Mouse (Mus musculus): ENCODE measurements at regions not wholly inside any gene's neighbourhood (a gene's known extent, or its start where the extent isn't known, plus 50 kb on each side); places are given as distances from the start of the nearest gene placed in this dataset.

DNA sequence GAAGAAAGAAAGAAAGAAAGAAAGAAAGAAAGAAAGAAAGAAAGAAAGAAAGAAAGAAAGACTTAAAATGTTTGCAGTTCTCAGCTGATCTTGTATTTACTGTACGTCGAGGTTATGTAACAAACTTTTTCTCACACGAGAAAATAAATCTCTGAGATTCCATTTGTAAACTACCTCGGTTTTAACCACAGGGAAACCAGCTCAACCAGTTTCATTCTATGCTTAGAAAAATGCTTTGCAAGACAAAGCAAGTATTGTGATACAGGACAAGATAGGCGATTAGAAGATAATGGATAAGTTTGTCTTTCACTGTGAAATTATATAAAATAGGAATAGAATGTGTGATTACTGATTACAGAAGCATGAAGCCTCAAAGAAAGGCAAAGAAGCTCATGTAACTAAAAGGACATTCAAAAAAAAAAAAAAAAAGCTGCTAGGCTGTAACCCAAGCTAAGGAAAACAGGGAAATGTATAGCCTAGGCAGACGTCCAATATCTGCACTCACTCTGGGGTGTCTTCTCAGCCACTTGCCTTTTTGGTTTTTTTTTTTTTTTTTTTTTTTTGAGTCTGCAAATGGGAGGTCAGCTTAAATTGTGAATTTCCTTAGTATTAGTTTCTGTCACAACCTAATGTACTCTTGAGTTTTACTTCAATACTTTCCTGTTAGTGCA lies 368.3 kb downstream of the Efnb2 start:
- in situ Hi-C loops (cut with MboI, MseI): no loop called here

DNA sequence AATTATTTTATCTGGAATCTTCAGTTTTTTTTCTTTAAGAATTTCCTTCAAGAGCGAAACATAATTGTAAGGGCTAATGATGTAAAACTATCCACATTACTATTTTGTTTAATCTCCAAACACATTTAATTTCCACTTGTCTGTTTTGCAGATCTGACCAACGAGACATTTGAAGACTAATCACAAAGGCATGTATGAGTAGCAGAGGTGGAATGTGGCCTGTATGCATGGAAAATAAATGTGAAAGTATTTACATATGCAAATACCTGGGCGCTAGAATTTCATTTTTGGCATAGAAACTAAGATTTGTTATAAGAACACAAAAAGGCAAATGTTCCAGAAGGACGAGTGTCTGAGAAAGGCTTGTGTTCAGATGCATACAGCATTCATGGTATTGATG lies 375.2 kb downstream of the Efnb2 start:
- in situ Hi-C loops (cut with MboI, MseI): no loop called here

DNA sequence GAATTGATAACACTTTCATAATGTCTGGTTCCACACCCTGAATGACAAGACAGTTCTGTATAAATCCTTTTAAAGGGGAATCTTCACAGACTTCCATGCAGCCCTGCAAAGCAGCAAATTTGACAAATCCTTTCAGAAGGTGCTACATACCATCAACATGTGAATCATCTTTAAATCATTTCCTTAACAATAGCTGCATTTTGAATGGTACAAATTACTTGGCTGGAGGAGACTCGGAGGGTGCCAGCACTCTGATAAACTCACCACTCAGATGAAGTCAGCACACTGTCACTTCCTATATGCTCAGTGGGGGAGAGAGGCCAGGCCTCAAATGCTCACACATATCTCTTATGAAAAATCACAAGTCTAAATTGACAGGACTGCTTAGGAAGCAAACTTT lies 386.1 kb downstream of the Efnb2 start:
- in situ Hi-C loops (cut with MboI, MseI): no loop called here

DNA sequence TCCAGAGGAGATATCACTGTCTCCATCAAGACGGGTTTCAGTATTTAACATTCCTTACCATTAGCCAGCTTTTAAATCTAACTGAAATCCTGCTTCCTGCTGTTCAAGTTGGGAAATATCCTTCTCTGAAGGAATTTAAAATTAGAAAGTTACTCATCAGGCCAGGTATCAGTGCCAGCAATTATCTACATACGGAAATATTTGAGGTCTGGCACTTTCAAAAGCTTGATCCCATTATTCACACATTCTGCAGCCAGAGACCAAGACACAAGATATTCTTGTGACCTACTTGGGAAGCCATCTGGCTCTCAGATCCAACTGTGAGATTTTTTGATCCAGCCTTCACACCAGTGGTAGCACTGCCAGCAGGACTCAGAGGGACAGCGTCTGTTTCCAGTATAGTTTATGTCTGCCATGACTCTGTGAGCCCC lies 386.8 kb downstream of the Efnb2 start:
- in situ Hi-C loops (cut with MboI, MseI): no loop called here

DNA sequence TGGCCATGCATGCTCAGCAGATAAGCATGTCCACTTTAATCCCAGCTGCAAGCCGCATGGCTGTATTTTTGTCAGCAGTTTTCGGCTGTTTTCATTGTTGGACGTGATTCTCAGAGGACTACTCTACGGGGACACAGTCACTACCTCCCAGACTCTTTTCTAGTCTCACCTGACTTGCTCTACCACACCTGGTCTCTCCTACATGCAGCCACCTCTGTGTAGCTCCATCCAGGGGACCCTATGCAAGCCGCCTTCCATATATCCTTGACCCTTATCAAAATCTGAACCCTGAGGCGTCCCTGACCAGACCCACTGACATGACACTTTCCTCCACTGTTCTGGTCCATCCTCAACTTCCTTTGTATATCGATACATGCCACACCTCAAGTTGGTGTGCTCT lies 402.2 kb downstream of the Efnb2 start:
- in situ Hi-C loops (cut with MboI, MseI): no loop called here

DNA sequence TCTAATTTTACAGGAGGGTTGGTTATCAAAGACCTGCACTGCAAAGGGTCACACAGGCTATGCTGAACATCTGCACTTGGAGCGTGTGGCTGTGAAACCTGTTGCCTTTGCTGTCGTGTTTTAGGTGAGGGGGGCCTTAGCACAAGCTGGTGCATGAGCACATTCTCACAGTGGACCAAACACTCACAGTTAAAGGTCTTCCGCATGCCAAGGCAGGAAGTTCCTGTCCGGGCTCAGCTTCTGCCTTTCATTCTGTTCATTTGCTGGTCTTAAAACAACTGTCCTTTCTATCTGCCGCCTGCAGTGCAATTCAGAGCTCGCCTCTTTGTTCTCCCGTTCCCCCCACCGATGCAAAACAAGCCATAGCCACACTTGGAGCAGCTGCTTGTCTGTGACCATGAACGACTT lies 402.8 kb downstream of the Efnb2 start:
- in situ Hi-C loops (cut with MboI, MseI): no loop called here

DNA sequence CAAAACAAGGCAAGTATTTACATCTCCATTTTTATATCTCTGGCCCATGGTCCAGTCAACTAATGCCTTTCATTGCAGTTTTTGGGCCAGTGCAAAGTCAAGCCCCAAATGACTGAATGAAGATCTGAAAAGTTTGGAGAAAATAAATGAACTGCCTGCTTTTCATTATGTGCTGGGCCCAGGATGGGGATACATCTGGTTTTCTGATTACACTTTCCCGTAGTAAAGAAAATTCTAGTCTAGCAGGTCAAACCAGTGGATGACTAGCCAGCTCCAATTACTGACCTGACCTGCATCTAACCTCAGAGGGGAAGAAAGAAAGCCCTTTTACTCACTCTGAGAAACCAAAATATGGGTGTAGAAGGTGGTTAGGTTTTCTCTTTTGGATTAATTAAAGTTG lies 404.7 kb downstream of the Efnb2 start:
- in situ Hi-C loops (cut with MboI, MseI): no loop called here

DNA sequence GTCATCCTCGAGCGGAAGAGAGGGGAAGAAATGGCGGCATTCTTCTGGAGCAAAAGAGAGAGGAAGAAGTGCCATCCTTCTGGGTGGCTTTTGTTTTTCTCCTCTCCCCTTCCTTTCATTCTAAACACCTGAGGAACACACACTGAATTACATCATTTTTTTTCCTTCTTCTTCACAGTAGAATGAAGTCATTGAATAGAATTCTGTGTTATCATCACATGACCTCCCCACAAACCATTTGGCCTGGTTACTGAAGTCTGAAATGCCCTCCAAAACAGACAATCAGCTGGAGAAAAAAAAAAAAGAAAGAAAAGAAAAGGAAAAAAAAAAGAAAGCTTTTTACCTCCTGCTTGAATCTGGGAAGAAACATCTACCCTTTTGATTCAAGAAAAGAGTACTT lies 406.6 kb downstream of the Efnb2 start:
- in situ Hi-C loops (cut with MboI, MseI): loop anchor here (5.0 kb wide), 1 partner anchor 1207 kb away; no protein-coding TSS in a partner anchor

DNA sequence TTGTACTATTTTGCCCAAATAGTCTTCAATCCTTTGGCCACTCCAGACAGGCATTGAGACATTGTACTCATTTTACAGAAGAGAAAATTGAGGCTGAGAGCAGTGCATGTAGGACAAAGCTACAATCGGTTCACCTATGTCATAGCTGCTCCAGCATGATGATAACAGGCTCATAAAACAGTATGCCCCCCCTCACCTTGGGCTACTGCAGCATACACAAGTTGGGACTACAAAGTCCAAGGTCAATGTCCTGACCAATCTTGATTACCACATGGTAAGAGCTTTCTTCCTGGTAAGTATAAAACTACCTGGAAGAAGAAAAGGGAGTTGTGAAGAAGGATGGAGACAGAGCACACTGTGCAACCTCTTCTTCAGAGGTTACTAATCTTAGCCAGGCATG lies 416.4 kb downstream of the Efnb2 start:
- in situ Hi-C loops (cut with MboI, MseI): no loop called here

DNA sequence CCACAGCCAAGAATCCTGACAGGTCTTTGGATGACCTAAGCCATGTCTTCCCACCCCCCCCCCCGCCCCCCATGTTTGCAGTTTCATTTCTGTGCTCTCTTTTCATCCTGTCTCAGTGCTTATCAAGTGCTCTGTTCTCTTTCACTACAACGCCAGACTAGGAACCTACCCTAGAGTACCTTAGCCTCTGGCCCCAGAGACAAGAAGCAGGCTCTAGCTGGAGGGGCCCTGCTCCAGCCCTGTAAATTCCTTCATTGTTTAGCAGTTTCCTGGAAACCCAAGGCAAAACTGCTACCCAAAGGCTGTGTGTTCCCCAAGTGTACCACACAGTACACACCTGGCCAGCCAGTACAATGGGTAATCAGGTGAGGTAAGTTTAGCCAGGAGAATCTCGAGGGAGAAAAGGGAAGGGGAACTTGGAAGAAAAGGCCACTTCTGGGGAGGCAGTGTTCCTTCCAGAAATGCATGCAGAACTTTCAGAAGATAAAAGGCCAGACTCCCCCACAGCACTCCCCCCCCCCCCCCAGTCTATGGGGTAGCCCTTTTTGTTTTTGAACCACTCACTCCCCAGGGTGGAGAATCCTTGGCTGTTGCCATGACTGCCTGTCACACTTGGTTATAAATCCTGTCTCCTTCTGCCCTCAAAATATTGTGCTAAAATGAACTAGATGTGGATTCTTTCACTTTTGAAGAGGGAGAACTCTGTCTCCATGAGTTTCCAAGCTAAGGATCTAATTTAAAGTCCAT lies 419.1 kb downstream of the Efnb2 start:
- in situ Hi-C loops (cut with MboI, MseI): no loop called here

DNA sequence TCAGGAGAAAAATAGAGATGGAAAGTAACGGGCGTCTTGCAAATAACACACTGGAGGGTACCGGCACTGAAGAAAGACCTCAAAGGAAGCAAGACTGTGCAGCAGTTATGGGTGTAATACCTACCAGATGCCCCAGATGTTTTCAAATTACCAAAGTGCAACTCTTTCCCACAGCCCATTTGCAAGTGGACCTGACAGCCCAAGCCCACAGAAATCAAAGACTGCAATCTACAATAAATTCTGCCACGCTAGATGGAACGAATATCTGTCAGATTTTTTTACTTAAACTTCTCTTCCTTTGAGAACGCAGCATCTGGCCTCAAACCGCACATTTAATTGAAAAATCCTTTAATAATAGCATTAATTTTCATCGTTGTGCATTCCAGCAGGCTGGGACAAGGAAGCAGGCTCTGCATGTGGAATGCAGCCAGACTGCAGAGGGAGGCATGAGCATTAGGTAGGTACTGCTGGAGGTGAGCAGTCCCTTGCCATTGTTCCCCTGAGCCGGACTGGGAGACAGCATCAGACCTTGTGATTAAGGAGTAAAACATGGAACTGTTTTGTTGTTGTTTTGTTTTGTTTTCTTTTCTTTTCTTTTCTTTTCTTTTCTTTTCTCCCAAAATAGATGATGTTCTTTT lies 419.9 kb downstream of the Efnb2 start:
- in situ Hi-C loops (cut with MboI, MseI): no loop called here

DNA sequence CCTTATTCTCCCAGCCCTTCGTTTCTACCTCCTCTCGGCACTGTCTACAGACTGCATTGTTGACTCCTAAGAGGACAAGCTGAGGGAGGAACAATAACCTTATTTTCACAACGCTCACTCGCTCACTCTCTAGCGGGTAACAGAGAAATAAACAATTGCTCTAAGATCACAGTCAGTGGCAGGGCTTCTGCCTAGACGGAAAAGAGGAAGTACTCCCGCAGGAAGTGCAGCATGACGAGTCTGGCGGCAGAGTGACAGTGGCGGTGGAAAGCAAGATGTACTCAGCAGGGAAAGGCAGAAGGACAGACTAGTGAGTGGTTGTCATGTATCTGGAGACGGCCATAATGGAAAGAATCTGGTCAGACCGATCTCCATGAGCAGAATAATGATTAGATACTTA lies 421.6 kb downstream of the Efnb2 start:
- in situ Hi-C loops (cut with MboI, MseI): no loop called here

DNA sequence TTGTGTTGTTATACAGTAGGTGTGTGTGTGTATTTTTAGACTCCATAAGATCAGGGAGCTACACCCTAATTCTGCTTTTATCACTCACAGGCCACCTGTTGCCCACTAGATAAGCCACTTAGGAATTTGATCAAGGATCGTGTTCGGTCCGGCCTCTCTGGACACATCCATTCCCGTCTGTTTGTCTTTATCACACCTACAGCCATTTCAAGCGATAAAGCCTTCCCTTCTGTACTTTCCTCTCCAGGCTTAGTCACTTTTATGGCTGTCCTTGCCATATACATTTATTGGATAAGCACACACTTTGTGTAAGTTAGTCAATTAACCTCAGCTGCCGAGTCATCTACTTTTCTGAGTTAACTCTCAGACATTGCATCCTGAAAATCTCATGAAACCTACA lies 423.0 kb downstream of the Efnb2 start:
- in situ Hi-C loops (cut with MboI, MseI): no loop called here

DNA sequence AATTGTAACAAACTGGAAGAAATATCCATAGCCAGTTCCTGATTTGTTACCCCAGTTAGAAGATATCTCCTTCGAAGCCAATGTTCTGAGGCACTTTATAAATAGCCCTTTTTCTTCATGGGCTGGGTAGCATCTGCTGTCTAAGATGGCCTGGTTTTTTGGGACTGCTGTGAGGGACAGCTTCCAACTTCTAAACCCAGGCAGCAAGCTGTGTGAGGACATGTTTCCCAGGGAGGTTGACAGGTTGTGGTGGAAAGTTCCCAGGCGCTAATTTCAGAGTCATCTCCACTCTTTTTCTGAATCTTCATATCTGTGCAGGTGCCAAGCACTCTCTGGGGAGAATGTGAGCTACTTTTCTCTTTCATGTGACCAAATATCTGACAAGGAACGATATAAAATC lies 427.4 kb downstream of the Efnb2 start:
- in situ Hi-C loops (cut with MboI, MseI): no loop called here

DNA sequence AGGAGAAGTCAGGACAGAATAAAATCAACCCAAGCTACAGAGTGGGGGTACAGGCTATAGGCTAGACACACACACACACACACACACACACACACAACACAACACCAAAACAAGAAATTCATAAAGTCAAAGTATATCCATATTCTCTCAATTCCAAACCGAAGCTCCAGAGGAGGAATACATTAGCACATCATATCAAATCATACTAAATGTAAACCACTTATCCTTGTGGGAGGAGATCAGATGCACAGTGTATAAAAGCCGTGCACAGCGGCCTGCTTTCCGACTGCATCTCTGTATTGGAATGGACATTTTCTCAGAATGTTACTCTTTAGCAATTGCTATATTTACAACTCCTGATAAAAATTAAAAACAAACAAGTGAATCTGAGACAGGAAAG lies 427.9 kb downstream of the Efnb2 start:
- in situ Hi-C loops (cut with MboI, MseI): no loop called here

DNA sequence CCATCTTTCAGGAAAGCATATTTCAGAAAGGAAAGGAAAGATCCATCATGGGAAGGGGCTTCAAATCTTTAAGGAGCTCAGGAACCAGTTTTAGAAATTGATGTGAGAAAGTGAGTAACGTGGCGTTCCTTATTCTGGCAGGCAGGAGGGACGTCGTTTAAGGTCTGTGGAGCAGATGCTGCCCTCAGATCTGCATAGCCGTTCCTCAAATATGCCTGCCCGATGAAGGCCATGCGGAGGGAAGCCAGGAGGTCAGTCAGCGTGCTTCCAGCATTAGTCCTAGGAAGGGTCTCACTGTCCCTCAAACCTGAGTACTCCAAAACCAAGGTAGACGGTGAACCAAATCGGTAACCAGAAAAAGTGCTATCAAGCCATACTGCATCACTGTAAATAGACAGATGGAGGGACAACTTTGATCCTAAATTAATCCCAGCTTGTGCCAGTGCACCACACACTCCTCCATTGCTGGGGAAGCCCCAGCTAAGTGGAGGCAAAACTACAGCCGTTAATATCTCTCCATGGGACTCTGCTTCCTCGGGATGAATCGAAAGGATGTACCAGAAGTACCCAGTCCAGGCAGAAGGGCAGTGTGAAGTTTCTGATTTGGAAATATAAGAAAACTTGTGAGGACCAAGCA lies 428.9 kb downstream of the Efnb2 start:
- in situ Hi-C loops (cut with MboI, MseI): no loop called here

DNA sequence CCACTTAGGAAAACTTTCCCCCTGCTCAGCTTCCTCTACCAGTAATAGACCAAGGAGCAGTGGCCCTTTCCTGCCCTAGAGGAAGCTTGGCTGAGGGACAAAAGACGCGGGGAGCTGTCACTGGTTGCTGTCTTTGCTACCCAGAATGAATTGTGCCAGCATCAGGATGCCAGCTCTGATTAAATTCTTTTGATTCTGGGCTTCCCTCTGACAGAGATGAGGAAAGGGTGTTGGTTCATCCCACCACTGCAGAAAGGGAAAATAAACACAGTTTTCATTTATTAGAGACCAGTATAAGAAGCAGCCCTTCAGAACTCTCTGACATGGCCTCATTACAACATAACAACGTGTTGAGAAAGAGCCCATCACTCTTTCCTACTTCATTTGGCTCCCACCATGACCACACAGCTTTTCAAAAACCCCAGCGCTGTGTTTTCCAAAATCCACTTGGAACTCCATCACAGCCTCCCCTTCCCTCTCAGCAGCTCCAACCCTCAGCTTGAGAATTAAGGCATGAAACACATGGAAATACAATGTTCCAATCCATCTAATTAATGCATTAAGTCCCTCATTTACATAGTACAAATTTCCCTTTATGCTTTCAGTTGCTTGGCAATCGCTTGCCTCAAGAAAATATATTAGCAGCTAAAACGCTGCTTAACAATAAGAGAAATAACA lies 429.6 kb downstream of the Efnb2 start:
- in situ Hi-C loops (cut with MboI, MseI): no loop called here

DNA sequence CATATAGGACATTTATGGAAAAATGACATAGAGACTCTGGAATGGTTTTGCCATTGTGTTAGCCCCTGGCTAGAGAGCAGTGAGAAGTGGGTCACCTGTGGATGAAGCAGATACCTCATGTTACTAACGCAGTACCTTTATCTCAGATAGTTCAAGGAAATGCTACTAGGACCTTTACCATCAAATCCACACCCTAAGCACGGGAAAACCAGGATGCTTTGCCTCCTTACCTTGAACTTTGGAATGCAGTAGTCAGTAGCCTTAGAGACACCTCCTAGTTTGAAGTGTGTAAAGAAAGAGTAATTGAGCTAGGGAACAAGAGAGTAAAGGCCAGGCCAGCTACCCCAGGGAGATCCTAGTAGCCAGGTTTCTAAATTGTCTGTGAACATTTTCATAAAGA lies 435.0 kb downstream of the Efnb2 start:
- in situ Hi-C loops (cut with MboI, MseI): no loop called here

DNA sequence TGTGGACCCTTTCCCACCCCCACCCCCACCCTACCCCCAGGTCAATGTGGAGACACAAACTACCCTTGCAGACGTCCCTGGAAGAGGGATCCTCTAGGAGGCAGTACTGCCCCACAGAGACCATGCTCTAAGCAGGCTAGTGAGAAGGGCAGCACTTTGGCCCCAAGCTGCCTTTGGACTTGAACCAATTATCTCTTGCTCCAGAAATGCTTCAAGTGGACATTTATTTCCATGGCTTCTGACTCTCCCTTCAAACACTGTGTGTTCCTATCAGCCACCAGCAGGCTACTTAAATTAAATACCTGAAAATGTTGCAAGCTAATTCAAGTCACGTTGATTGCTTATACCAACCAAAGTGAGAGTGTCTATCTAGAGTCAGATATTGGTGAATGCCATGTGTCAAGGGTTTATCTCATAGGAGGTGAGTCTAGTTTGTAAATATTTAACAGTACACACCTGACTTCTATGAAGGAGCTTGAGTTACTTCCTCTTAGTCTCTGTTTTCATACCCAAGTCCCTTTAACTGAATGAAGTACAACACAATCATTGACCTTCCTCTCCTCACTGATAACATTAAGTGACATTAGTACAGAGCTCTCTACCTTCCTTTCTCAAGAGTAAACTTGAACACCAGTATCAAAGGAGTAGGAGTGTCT lies 435.7 kb downstream of the Efnb2 start:
- in situ Hi-C loops (cut with MboI, MseI): no loop called here

DNA sequence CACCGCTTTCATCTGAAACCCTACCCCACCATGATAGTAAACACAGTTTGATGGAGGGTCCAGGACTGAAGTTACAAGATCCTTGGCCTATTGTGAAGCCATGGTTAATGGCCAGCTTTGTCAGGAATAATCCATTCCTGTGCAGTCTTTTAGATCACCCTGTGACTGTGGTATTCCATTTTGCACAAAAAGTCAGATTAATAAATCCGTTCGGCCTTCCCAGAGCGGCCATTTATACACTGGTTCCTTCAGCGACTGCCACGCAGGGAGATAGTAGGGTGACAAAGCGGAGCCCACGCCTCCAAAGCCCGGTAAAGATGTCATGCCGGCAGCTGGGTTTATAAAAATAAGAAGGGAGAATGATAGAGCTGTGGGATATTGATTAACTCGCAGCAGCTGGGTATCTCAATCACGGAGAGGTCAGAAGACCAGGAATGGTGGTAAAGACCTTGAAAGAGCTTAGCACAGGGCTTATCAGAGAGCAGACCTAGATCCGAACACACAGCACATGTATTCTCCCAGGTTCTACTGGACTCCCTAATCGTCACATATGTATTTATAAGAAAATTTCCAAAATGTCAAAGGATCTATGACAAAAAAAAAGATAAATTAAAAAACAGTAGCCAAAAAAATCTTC lies 440.5 kb downstream of the Efnb2 start:
- in situ Hi-C loops (cut with MboI, MseI): no loop called here
